Mouse (Mus musculus) forelimb bud, embryonic 11.5 days (tissue): ENCODE results near the gene Olfr923.
"Not testable (repeated sequence)": the region's sequence is repeated elsewhere in the genome, so short reads cannot be mapped to it uniquely, and the experiment has no call there.

Source experiments
- DNase-seq: peaks from one replicate; pipeline ENCODE4 v3.0.0-alpha.2; 2012; ENCODE audit warnings: low read depth, low spot score

Gene Olfr923

GRCm38 (mm10) chr9:38826245-38826644 is at the start of gene Olfr923:
Olfr923 (plus strand) TSS chr9:38826545.
- DNase-seq: no peak

- DNase-seq: no peak
Measured at GRCm38 (mm10) chr9:38792689-38793088, 33.7 kb upstream of the Olfr923 start.

GRCm38 (mm10) chr9:38805696-38806095 is 20.6 kb upstream of the Olfr923 start:
- no peak for DNase-seq

- no peak for DNase-seq
Measured at GRCm38 (mm10) chr9:38814314-38814713, 12.0 kb upstream of the Olfr923 start, which contains the start of gene Olfr922. Olfr922 (plus strand) TSS chr9:38814614.

GRCm38 (mm10) chr9:38815458-38815986 is 10.8 kb upstream of the Olfr923 start:
- DNase-seq: no peak

- DNase-seq: no peak
Measured at GRCm38 (mm10) chr9:38833027-38833426, 6.7 kb downstream of the Olfr923 start.

GRCm38 (mm10) chr9:38844149-38844548 is 17.8 kb downstream of the Olfr923 start, which contains the start of gene Olfr924:
Olfr924 (plus strand) TSS chr9:38844449.
- no peak for DNase-seq

- no peak for DNase-seq
Measured at GRCm38 (mm10) chr9:38854760-38855159, 28.4 kb downstream of the Olfr923 start, which contains the start of gene Olfr26. Olfr26 (plus strand) TSS chr9:38855060.

GRCm38 (mm10) chr9:38874880-38875279 is 48.5 kb downstream of the Olfr923 start:
- DNase-seq: not testable (repeated sequence)

GRCm38 (mm10) chr9:38876826-38877225 is 50.5 kb downstream of the Olfr923 start, which contains the start of gene Olfr926:
Olfr926 (plus strand) TSS chr9:38877126.
- DNase-seq: no peak
